Mouse (Mus musculus): ENCODE measurements around the gene Pcp4l1. TPM values are rescaled to one million over a fixed set of nuclear protein-coding genes. Genes with fewer than 3 reads are reported as not detected.
"Not testable (repeated sequence)": the region's sequence is repeated elsewhere in the genome, so short reads cannot be mapped to it uniquely, and the experiment has no call there.

The Pcp4l1 gene
- polyA plus RNA-seq, 1 experiment: 326 TPM

- Histone ChIP-seq H3K4me1 (ENCODE audit: control insufficient read depth, insufficient read depth, low read length) (peaks cover 6% of the 10 kb centered on the region; the same call in 1 of the 2 replicates), H3K4me3 (ENCODE audit: insufficient read depth, low read depth, low read length) (no peak overlapping the region), H3K27ac (ENCODE audit: insufficient read depth, low read depth, low read length) (no peak overlapping the region)
- TF ChIP-seq CTCF (IDR thresholded peaks at IDR 0.05; ENCODE audit: insufficient read depth, low read depth, low read length) (no peak), POLR2A (IDR thresholded peaks at IDR 0.05; ENCODE audit: insufficient read depth, low read depth, low read length) (no peak)
- WGBS: 35% methylated on average over 3 of the region's 3 CpGs
These were observed 31.8 kb downstream of the Pcp4l1 start for GRCm38 (mm10) chr1:171164258-171164657.

DNA sequence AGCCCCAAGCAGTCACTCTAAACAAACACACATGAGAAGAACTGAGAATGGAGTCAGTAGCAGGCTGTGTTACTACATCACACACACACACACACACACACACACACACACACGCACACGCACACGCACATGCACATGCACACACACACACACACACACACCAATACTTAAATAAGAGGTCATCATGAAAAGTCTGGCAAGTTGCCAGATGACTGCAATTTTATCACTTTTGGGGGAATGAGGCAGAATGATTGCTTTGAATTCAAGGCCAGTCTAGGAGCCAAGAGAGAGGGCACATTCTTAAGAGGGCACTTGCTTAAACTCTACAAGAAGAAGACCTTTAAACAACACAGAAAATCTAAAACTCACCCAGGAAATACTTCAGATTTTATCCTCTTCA is 33.5 kb downstream of the Pcp4l1 start:
- H3K27ac ChIP-seq (ENCODE audit: insufficient read depth, low read depth, low read length): no peak overlapping the region
- no peak overlapping the region for H3K4me3 ChIP-seq (ENCODE audit: insufficient read depth, low read depth, low read length)
- no peak for TF ChIP-seq POLR2A (IDR thresholded peaks at IDR 0.05; ENCODE audit: insufficient read depth, low read depth, low read length)
- no peak for TF ChIP-seq CTCF (IDR thresholded peaks at IDR 0.05; ENCODE audit: insufficient read depth, low read depth, low read length)
- H3K4me1 ChIP-seq (ENCODE audit: control insufficient read depth, insufficient read depth, low read length): peaks cover 6% of the 10 kb centered on the region; the same call in 1 of the 2 replicates
- 86% methylated on average over 3 of the region's 3 CpGs for WGBS

- Histone ChIP-seq H3K27ac (ENCODE audit: insufficient read depth, low read depth, low read length) (no peak overlapping the region), H3K4me3 (ENCODE audit: insufficient read depth, low read depth, low read length) (no peak overlapping the region), H3K4me1 (ENCODE audit: control insufficient read depth, insufficient read depth, low read length) (peaks cover 8% of the 10 kb centered on the region; the same call in 1 of the 2 replicates)
- whole genome bisulfite sequencing: 16% methylated on average over 15 of the region's 15 CpGs
- no peak for TF ChIP-seq CTCF (IDR thresholded peaks at IDR 0.05; ENCODE audit: insufficient read depth, low read depth, low read length)
- TF ChIP-seq POLR2A (IDR thresholded peaks at IDR 0.05; ENCODE audit: insufficient read depth, low read depth, low read length): no peak
These were observed 36.5 kb downstream of the Pcp4l1 start for GRCm38 (mm10) chr1:171159485-171159975.

GRCm38 (mm10) chr1:171157965-171158364 is 38.1 kb downstream of the Pcp4l1 start:
- no peak overlapping the region for H3K27ac ChIP-seq (ENCODE audit: insufficient read depth, low read depth, low read length)
- H3K4me1 ChIP-seq (ENCODE audit: control insufficient read depth, insufficient read depth, low read length): peaks cover 8% of the 10 kb centered on the region; the same call in 1 of the 2 replicates
- TF ChIP-seq POLR2A (IDR thresholded peaks at IDR 0.05; ENCODE audit: insufficient read depth, low read depth, low read length) (no peak), CTCF (IDR thresholded peaks at IDR 0.05; ENCODE audit: insufficient read depth, low read depth, low read length) (no peak)
- H3K4me3 ChIP-seq (ENCODE audit: insufficient read depth, low read depth, low read length): no peak overlapping the region

- Histone ChIP-seq H3K27ac (ENCODE audit: insufficient read depth, low read depth, low read length) (no peak overlapping the region), H3K4me3 (ENCODE audit: insufficient read depth, low read depth, low read length) (no peak overlapping the region), H3K4me1 (ENCODE audit: control insufficient read depth, insufficient read depth, low read length) (peaks cover 8% of the 10 kb centered on the region; the same call in 1 of the 2 replicates)
- TF ChIP-seq POLR2A (IDR thresholded peaks at IDR 0.05; ENCODE audit: insufficient read depth, low read depth, low read length) (no peak), CTCF (IDR thresholded peaks at IDR 0.05; ENCODE audit: insufficient read depth, low read depth, low read length) (no peak)
- 55% methylated on average over 3 of the region's 3 CpGs for WGBS
These were observed 39.4 kb downstream of the Pcp4l1 start for GRCm38 (mm10) chr1:171156644-171157043.

- TF ChIP-seq CTCF (IDR thresholded peaks at IDR 0.05; ENCODE audit: insufficient read depth, low read depth, low read length): no peak
- TF ChIP-seq POLR2A (IDR thresholded peaks at IDR 0.05; ENCODE audit: insufficient read depth, low read depth, low read length): no peak
- Histone ChIP-seq H3K4me1 (ENCODE audit: control insufficient read depth, insufficient read depth, low read length) (peaks cover 10% of the 10 kb centered on the region), H3K4me3 (ENCODE audit: insufficient read depth, low read depth, low read length) (no peak overlapping the region), H3K27ac (ENCODE audit: insufficient read depth, low read depth, low read length) (no peak overlapping the region)
- WGBS: 83% methylated on average over 4 of the region's 4 CpGs
These were observed 44.1 kb downstream of the Pcp4l1 start for GRCm38 (mm10) chr1:171151966-171152365.

DNA sequence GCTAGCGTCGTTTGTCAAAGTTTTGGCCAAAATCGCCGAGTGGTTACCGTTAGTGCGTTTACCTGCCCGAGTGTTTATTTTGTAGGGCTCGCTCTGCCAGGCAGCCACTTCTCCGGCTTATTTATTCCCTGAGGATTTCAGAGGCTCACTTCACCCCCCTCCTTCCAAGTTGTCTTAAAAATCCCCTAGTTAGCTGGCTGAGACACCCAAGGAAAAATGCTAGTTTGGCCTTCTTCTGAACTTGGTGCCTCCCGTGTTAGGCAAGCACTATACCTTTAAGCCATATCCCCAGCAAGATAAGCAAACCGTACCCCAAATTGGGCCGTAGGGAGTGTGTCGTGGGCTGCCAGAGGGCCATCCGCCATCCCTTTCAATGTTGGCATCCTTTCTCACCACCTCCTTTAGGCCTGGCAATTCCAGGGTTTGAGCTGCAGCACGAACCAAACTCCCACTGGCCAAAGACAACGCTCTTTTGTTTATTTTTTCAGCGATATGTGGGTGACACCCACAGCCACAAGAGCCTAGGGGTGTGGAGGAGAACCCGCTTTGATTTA is 45.2 kb downstream of the Pcp4l1 start:
- TF ChIP-seq POLR2A (IDR thresholded peaks at IDR 0.05; ENCODE audit: insufficient read depth, low read depth, low read length): no peak
- no peak for TF ChIP-seq CTCF (IDR thresholded peaks at IDR 0.05; ENCODE audit: insufficient read depth, low read depth, low read length)
- 4% methylated on average over 18 of the region's 18 CpGs for WGBS
- peaks cover 8% of the 10 kb centered on the region for H3K4me1 ChIP-seq (ENCODE audit: control insufficient read depth, insufficient read depth, low read length)
- H3K27ac ChIP-seq (ENCODE audit: insufficient read depth, low read depth, low read length): peak overlapping the region; percentile 94
- H3K4me3 ChIP-seq (ENCODE audit: insufficient read depth, low read depth, low read length): peak overlapping the region; percentile 98

- Histone ChIP-seq H3K27ac (ENCODE audit: insufficient read depth, low read depth, low read length) (peak within 1 kb of the TSS; percentile 96), H3K4me3 (ENCODE audit: insufficient read depth, low read depth, low read length) (peak within 1 kb of the TSS; percentile 98), H3K4me1 (ENCODE audit: control insufficient read depth, insufficient read depth, low read length) (peaks cover 8% of the 10 kb centered on the region)
- under 1% methylated on average over 34 of the region's 34 CpGs for WGBS
- no peak for TF ChIP-seq CTCF (IDR thresholded peaks at IDR 0.05; ENCODE audit: insufficient read depth, low read depth, low read length)
- TF ChIP-seq POLR2A (IDR thresholded peaks at IDR 0.05; ENCODE audit: insufficient read depth, low read depth, low read length): peak; percentile 87
These were observed 45.9 kb downstream of the Pcp4l1 start, which contains the start of the genes Sdhc and Mpz for GRCm38 (mm10) chr1:171149974-171150760. TSS of gene Sdhc (minus strand) at chr1:171150603. TSS of gene Mpz (plus strand) at chr1:171150711.

- 60% methylated on average over 11 of the region's 11 CpGs for WGBS
- not testable (repeated sequence) for H3K4me1 ChIP-seq (ENCODE audit: control insufficient read depth, insufficient read depth, low read length); H3K4me3 ChIP-seq (ENCODE audit: insufficient read depth, low read depth, low read length); H3K27ac ChIP-seq (ENCODE audit: insufficient read depth, low read depth, low read length)
These were observed 53.1 kb downstream of the Pcp4l1 start for GRCm38 (mm10) chr1:171142981-171143380.

- 88% methylated on average over 8 of the region's 8 CpGs for WGBS
- H3K4me1 ChIP-seq (ENCODE audit: control insufficient read depth, insufficient read depth, low read length); H3K4me3 ChIP-seq (ENCODE audit: insufficient read depth, low read depth, low read length); H3K27ac ChIP-seq (ENCODE audit: insufficient read depth, low read depth, low read length): not testable (repeated sequence)
These were observed 58.4 kb downstream of the Pcp4l1 start for GRCm38 (mm10) chr1:171137486-171138155.

Data from olfactory bulb, adult 2 months (tissue).